14 mouse cellular contexts compared by ENCODE assay signal in genomic region chr1:136690068-136690467, GRCm38 (mm10).
"Had no signal": no experiment of that assay in that cellular context is flagged by ENCODE, and none has a peak within 500 bp of the region (broad histone marks: within the 10 kb centered on the region; RNA-seq: fewer than 3 reads in every experiment).

No protein-coding gene starts in this region.

- H3K4me3 ChIP-seq: left cerebral cortex, adult 2 months; limb, embryonic 15.5 days; liver, embryonic 12.5 days; lung, embryonic 15.5 days; midbrain, embryonic 12.5 days; neural tube, embryonic 13.5 days had no signal

- H3K9ac ChIP-seq: limb, embryonic 15.5 days; liver, embryonic 12.5 days; lung, embryonic 15.5 days; midbrain, embryonic 12.5 days; neural tube, embryonic 13.5 days had no signal

- H3K36me3 ChIP-seq: limb, embryonic 15.5 days; liver, embryonic 12.5 days; lung, embryonic 15.5 days; midbrain, embryonic 12.5 days; neural tube, embryonic 13.5 days had no signal

- H3K4me2 ChIP-seq: limb, embryonic 15.5 days; liver, embryonic 12.5 days; lung, embryonic 15.5 days; midbrain, embryonic 12.5 days; neural tube, embryonic 13.5 days had no signal

- H3K27ac ChIP-seq: left cerebral cortex, adult 2 months; limb, embryonic 15.5 days; liver, embryonic 12.5 days; lung, embryonic 15.5 days; midbrain, embryonic 12.5 days; neural tube, embryonic 13.5 days had no signal

- H3K4me1 ChIP-seq: midbrain, embryonic 12.5 days; neural tube, embryonic 13.5 days had no signal

- ATAC-seq: liver, embryonic 12.5 days; midbrain, embryonic 16.5 days had no signal

- H3K9me3 ChIP-seq: limb, embryonic 15.5 days; liver, embryonic 12.5 days; lung, embryonic 15.5 days; midbrain, embryonic 12.5 days; neural tube, embryonic 13.5 days had no signal

- DNase-seq: kidney, adult 8-10 months; kidney, postnatal 25 days; retina, postnatal 1 day; right cerebral cortex, postnatal 4 days; spleen, adult 18-20 months; thymus, adult 18-20 months; thymus, postnatal 25 days had no signal

- H3K27me3 ChIP-seq: limb, embryonic 15.5 days; liver, embryonic 12.5 days; lung, embryonic 15.5 days had no signal
